Mouse (Mus musculus): ENCODE measurements around the gene Dzip1l. TPM values are rescaled to one million over a fixed set of nuclear protein-coding genes. Genes with fewer than 3 reads are reported as not detected.

The Dzip1l gene
- polyA plus RNA-seq, 2 experiments, result 18.2 to 20.7 TPM

DNA sequence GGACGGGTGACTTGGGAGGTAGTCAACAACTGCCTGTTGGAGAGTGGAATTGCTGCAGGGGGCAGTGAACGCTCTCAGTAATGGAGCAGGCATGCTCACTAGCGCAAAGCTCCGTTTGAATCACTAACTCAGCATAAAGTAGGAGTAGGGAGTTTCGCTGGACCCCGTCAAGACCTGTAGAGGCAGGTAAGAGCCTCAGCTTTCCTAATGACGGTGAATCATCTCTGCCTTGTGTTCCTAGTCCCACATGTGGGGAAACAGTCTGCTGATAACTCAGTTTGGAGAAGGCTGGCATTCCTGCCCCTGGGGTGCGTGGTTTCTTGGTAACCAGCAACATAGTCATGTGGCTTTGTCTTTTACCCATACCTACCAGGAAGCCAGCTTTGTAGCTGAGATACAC lies 3.0 kb downstream of the Dzip1l start:
- no peak overlapping the region for H3K9ac ChIP-seq (ENCODE audit: low read depth, low read length, severe bottlenecking)
- DNase-seq (ENCODE audit: low spot score) (peak; percentile 11), ATAC-seq (ENCODE audit: low FRiP score, low read depth) (no peak)
- H3K27me3 ChIP-seq (ENCODE audit: control insufficient read depth, insufficient read depth, low read length), result no peaks in the 10 kb centered on the region
- TF ChIP-seq POLR2A (IDR thresholded peaks at IDR 0.05; ENCODE audit: borderline replicate concordance, extremely low read depth, insufficient read depth, insufficient read length), result no peak
- peaks cover 50% of the 10 kb centered on the region for H3K36me3 ChIP-seq (ENCODE audit: control insufficient read depth, insufficient read depth, low read length)
- no peak overlapping the region; the same call in 1 of the 2 replicates for H3K4me2 ChIP-seq (replicated peaks; ENCODE audit: low read depth, low read length, severe bottlenecking)
- H3K27ac ChIP-seq (replicated peaks; ENCODE audit: low read depth, low read length), result no peak overlapping the region
- no peak overlapping the region for H3K4me3 ChIP-seq (replicated peaks; ENCODE audit: low read length)
- H3K4me1 ChIP-seq (ENCODE audit: control insufficient read depth, insufficient read depth, low read length), result peaks cover 20% of the 10 kb centered on the region
- H3K9me3 ChIP-seq (ENCODE audit: control insufficient read depth, low read length), result no peaks in the 10 kb centered on the region
- 67% methylated on average over 8 of the region's 8 CpGs for WGBS

DNA sequence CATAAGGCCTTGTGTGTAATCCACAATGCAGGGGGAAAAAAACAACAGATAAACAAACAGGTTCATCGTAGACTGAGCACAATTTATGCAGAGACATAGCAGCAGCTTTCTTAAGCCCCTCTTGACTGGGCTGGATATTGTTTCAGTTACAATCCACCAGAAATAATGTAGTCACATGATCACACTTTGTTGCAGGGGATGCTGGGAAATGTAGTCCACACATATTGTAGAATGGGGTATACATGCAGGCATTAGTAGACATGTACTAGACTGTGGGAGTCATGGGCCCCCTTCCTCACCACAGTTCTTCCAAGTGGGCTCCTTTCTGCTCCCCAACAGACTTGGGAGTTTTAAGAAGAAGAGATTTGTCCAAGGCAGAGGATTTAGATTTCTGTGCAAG lies 7.5 kb downstream of the Dzip1l start:
- peaks cover 4% of the 10 kb centered on the region; the same call in 1 of the 2 replicates for H3K4me1 ChIP-seq (ENCODE audit: control insufficient read depth, insufficient read depth, low read length)
- H3K4me2 ChIP-seq (replicated peaks; ENCODE audit: low read depth, low read length, severe bottlenecking), result no peak overlapping the region
- WGBS, result 96% methylated on average over 1 of the region's 1 CpGs
- no peak overlapping the region for H3K27ac ChIP-seq (replicated peaks; ENCODE audit: low read depth, low read length)
- peaks cover 88% of the 10 kb centered on the region for H3K36me3 ChIP-seq (ENCODE audit: control insufficient read depth, insufficient read depth, low read length)
- no peaks in the 10 kb centered on the region for H3K9me3 ChIP-seq (ENCODE audit: control insufficient read depth, low read length)
- no peaks in the 10 kb centered on the region for H3K27me3 ChIP-seq (ENCODE audit: control insufficient read depth, insufficient read depth, low read length)
- no peak overlapping the region for H3K4me3 ChIP-seq (replicated peaks; ENCODE audit: low read length)
- TF ChIP-seq POLR2A (IDR thresholded peaks at IDR 0.05; ENCODE audit: borderline replicate concordance, extremely low read depth, insufficient read depth, insufficient read length), result no peak
- DNase-seq (ENCODE audit: low spot score) (no peak), ATAC-seq (ENCODE audit: low FRiP score, low read depth) (0 out of 2 replicates have a peak, but pooled peaks have one; percentile 50)
- no peak overlapping the region for H3K9ac ChIP-seq (ENCODE audit: low read depth, low read length, severe bottlenecking)

DNA sequence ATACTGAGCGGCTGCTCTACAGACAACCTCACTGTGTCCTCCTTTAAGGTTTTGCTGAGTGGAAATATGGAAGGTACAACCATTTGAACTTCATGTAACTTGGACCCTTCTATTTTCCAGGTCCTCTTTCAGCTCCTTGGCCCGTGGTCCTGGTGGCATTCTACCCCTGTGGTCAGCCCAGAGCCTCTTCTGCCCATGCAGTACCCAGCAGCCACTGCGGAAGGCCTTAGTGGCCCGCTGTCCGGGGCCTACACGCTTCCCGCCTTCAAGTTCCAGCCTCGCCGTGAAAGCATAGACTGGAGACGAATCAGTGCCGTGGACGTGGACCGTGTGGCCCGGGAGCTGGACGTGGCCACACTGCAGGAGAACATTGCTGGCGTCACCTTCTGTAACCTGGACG lies 7.9 kb downstream of the Dzip1l start:
- H3K4me2 ChIP-seq (replicated peaks; ENCODE audit: low read depth, low read length, severe bottlenecking), result no peak overlapping the region
- peaks cover under 1% of the 10 kb centered on the region; the same call in 1 of the 2 replicates for H3K4me1 ChIP-seq (ENCODE audit: control insufficient read depth, insufficient read depth, low read length)
- no peak for DNase-seq (ENCODE audit: low spot score)
- H3K9me3 ChIP-seq (ENCODE audit: control insufficient read depth, low read length), result no peaks in the 10 kb centered on the region
- no peak overlapping the region for H3K9ac ChIP-seq (ENCODE audit: low read depth, low read length, severe bottlenecking)
- H3K4me3 ChIP-seq (replicated peaks; ENCODE audit: low read length), result no peak overlapping the region
- WGBS, result 94% methylated on average over 17 of the region's 17 CpGs
- no peaks in the 10 kb centered on the region for H3K27me3 ChIP-seq (ENCODE audit: control insufficient read depth, insufficient read depth, low read length)
- no peak for ATAC-seq (ENCODE audit: low FRiP score, low read depth)
- no peak overlapping the region for H3K27ac ChIP-seq (replicated peaks; ENCODE audit: low read depth, low read length)
- peaks cover 89% of the 10 kb centered on the region for H3K36me3 ChIP-seq (ENCODE audit: control insufficient read depth, insufficient read depth, low read length)
- TF ChIP-seq POLR2A (IDR thresholded peaks at IDR 0.05; ENCODE audit: borderline replicate concordance, extremely low read depth, insufficient read depth, insufficient read length), result no peak

DNA sequence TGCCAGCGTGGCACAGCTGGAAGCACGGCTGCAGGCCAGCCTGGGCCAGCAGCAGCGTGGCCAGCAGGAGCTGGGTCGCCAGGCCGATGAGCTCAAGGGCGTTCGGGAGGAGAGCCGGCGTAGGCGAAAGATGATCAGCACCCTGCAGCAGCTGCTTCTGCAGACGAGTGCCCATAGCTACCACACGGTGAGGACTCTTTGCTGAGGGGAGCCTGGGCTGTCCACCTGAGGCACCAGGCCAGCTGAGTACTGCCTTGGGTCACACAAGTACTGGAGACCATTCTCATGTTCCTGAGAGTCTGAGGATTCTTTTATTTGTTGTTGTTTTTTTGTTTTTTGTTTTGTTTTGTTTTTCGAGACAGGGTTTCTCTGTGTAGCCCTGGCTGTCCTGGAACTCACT lies 8.4 kb downstream of the Dzip1l start:
- no peak overlapping the region for H3K9ac ChIP-seq (ENCODE audit: low read depth, low read length, severe bottlenecking)
- no peak for DNase-seq (ENCODE audit: low spot score)
- no peaks in the 10 kb centered on the region for H3K9me3 ChIP-seq (ENCODE audit: control insufficient read depth, low read length)
- peaks cover 89% of the 10 kb centered on the region for H3K36me3 ChIP-seq (ENCODE audit: control insufficient read depth, insufficient read depth, low read length)
- WGBS, result 96% methylated on average over 13 of the region's 13 CpGs
- no peaks in the 10 kb centered on the region for H3K27me3 ChIP-seq (ENCODE audit: control insufficient read depth, insufficient read depth, low read length)
- no peak overlapping the region for H3K4me3 ChIP-seq (replicated peaks; ENCODE audit: low read length)
- no peak for TF ChIP-seq POLR2A (IDR thresholded peaks at IDR 0.05; ENCODE audit: borderline replicate concordance, extremely low read depth, insufficient read depth, insufficient read length)
- H3K4me1 ChIP-seq (ENCODE audit: control insufficient read depth, insufficient read depth, low read length), result no peaks in the 10 kb centered on the region
- H3K27ac ChIP-seq (replicated peaks; ENCODE audit: low read depth, low read length), result no peak overlapping the region
- ATAC-seq (ENCODE audit: low FRiP score, low read depth), result no peak
- H3K4me2 ChIP-seq (replicated peaks; ENCODE audit: low read depth, low read length, severe bottlenecking), result no peak overlapping the region

DNA sequence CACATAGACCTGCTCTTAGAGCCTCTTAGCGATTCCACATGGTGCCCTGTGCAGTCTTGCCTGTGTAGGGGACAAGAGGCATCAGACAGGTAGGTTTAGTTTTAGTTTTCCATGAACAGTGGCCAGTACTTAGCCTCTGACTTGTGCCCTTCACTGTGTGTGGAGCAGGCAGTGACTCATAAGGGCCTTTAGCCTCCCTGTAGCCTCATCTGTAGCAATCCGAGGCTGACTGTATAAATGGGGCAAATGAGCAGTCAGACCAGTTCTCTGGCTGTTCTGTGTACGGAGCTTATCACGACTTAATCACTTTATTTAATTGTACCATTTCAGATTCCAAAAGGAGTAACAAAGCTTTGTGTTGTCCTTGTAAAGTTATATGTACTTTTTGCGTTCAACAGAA lies 10.7 kb downstream of the Dzip1l start:
- ATAC-seq (ENCODE audit: low FRiP score, low read depth) (no peak), DNase-seq (ENCODE audit: low spot score) (no peak)
- Histone ChIP-seq H3K9me3 (ENCODE audit: control insufficient read depth, low read length) (no peaks in the 10 kb centered on the region), H3K4me1 (ENCODE audit: control insufficient read depth, insufficient read depth, low read length) (no peaks in the 10 kb centered on the region), H3K36me3 (ENCODE audit: control insufficient read depth, insufficient read depth, low read length) (peaks cover 86% of the 10 kb centered on the region), H3K4me3 (replicated peaks; ENCODE audit: low read length) (no peak overlapping the region), H3K9ac (ENCODE audit: low read depth, low read length, severe bottlenecking) (no peak overlapping the region), H3K27ac (replicated peaks; ENCODE audit: low read depth, low read length) (no peak overlapping the region), H3K27me3 (ENCODE audit: control insufficient read depth, insufficient read depth, low read length) (no peaks in the 10 kb centered on the region), H3K4me2 (replicated peaks; ENCODE audit: low read depth, low read length, severe bottlenecking) (no peak overlapping the region)
- WGBS, result 89% methylated on average over 5 of the region's 5 CpGs
- no peak for TF ChIP-seq POLR2A (IDR thresholded peaks at IDR 0.05; ENCODE audit: borderline replicate concordance, extremely low read depth, insufficient read depth, insufficient read length)

DNA sequence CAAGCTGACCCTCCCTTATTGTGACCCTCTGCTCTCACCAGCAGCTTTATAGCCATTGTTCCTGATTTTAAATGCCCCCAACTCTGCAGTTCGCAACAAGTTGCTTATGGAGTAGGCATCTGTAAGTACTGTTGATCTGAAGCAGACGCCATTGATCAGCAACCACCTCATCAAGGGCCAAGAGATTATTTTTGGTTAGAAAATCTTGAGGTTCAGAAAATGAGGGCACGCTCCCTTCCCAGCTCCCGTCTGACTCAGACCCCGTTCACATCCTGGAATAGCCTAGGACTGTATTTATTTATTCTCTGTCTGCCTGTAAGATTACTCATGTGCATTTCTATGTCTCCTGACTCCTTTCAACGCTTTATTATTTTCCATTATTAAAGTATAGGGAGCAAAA lies 16.1 kb downstream of the Dzip1l start:
- Histone ChIP-seq H3K27ac (replicated peaks; ENCODE audit: low read depth, low read length) (no peak overlapping the region), H3K4me3 (replicated peaks; ENCODE audit: low read length) (no peak overlapping the region), H3K36me3 (ENCODE audit: control insufficient read depth, insufficient read depth, low read length) (peaks cover 85% of the 10 kb centered on the region), H3K9me3 (ENCODE audit: control insufficient read depth, low read length) (no peaks in the 10 kb centered on the region), H3K9ac (ENCODE audit: low read depth, low read length, severe bottlenecking) (no peak overlapping the region), H3K4me1 (ENCODE audit: control insufficient read depth, insufficient read depth, low read length) (no peaks in the 10 kb centered on the region), H3K27me3 (ENCODE audit: control insufficient read depth, insufficient read depth, low read length) (no peaks in the 10 kb centered on the region), H3K4me2 (replicated peaks; ENCODE audit: low read depth, low read length, severe bottlenecking) (no peak overlapping the region)
- DNase-seq (ENCODE audit: low spot score) (no peak), ATAC-seq (ENCODE audit: low FRiP score, low read depth) (no peak)
- WGBS, result 85% methylated on average over 6 of the region's 6 CpGs
- TF ChIP-seq POLR2A (IDR thresholded peaks at IDR 0.05; ENCODE audit: borderline replicate concordance, extremely low read depth, insufficient read depth, insufficient read length), result no peak

Data from limb, embryonic 14.5 days (tissue).